Mouse (Mus musculus): Measurements from ENCODE around the gene Plac8. TPM values are rescaled to one million over a fixed set of nuclear protein-coding genes. Genes with fewer than 3 reads are reported as not detected.

Gene Plac8
- total RNA-seq, 2 experiments from 2014 or later = not detected

- no peak for DNase-seq (ENCODE audit: low spot score in 2 of 2)
Measured at GRCm38 (mm10) chr5:100581622-100582434, 9.8 kb upstream of the Plac8 start.

GRCm38 (mm10) chr5:100578863-100579411, 6.9 kb upstream of the Plac8 start:
- no peak for DNase-seq (ENCODE audit: low spot score in 2 of 2)

GRCm38 (mm10) chr5:100574771-100575170, 2.7 kb upstream of the Plac8 start:
- no peak for DNase-seq (ENCODE audit: low spot score in 2 of 2)

- no peak for DNase-seq (ENCODE audit: low spot score in 2 of 2)
Measured at GRCm38 (mm10) chr5:100573256-100573655, 1.2 kb upstream of the Plac8 start.

- DNase-seq (ENCODE audit: low spot score in 2 of 2) = no peak
Measured at GRCm38 (mm10) chr5:100570716-100571115, 1.3 kb downstream of the Plac8 start.

GRCm38 (mm10) chr5:100569997-100570595, 1.9 kb downstream of the Plac8 start:
- DNase-seq (ENCODE audit: low spot score in 2 of 2) = no peak

- DNase-seq (ENCODE audit: low spot score in 2 of 2) = no peak
Measured at GRCm38 (mm10) chr5:100569250-100569934, 2.7 kb downstream of the Plac8 start.

- no peak for DNase-seq (ENCODE audit: low spot score in 2 of 2)
Measured at GRCm38 (mm10) chr5:100568802-100569201, 3.2 kb downstream of the Plac8 start.

- DNase-seq (ENCODE audit: low spot score in 2 of 2) = no peak
Measured at GRCm38 (mm10) chr5:100568177-100568576, 3.9 kb downstream of the Plac8 start.

GRCm38 (mm10) chr5:100567258-100568032, 4.6 kb downstream of the Plac8 start:
- no peak for DNase-seq (ENCODE audit: low spot score in 2 of 2)

- DNase-seq (ENCODE audit: low spot score in 2 of 2) = no peak
Measured at GRCm38 (mm10) chr5:100566798-100567197, 5.2 kb downstream of the Plac8 start.

- DNase-seq (ENCODE audit: low spot score in 2 of 2) = no peak
Measured at GRCm38 (mm10) chr5:100562702-100563101, 9.3 kb downstream of the Plac8 start.

- no peak for DNase-seq (ENCODE audit: low spot score in 2 of 2)
Measured at GRCm38 (mm10) chr5:100559357-100559756, 12.7 kb downstream of the Plac8 start.

- DNase-seq (ENCODE audit: low spot score in 2 of 2) = no peak
Measured at GRCm38 (mm10) chr5:100558783-100559182, 13.3 kb downstream of the Plac8 start.

- DNase-seq (ENCODE audit: low spot score in 2 of 2) = no peak
Measured at GRCm38 (mm10) chr5:100557537-100557936, 14.5 kb downstream of the Plac8 start.

GRCm38 (mm10) chr5:100557019-100557418, 15.0 kb downstream of the Plac8 start:
- no peak for DNase-seq (ENCODE audit: low spot score in 2 of 2)

- DNase-seq (ENCODE audit: low spot score in 2 of 2) = no peak
Measured at GRCm38 (mm10) chr5:100553426-100553825, 18.6 kb downstream of the Plac8 start.

- no peak for DNase-seq (ENCODE audit: low spot score in 2 of 2)
Measured at GRCm38 (mm10) chr5:100551952-100552351, 20.1 kb downstream of the Plac8 start.

- DNase-seq (ENCODE audit: low spot score in 2 of 2) = no peak
Measured at GRCm38 (mm10) chr5:100550151-100550550, 21.9 kb downstream of the Plac8 start.

- DNase-seq (ENCODE audit: low spot score in 2 of 2) = no peak
Measured at GRCm38 (mm10) chr5:100549311-100549710, 22.7 kb downstream of the Plac8 start.

GRCm38 (mm10) chr5:100548236-100548635, 23.8 kb downstream of the Plac8 start:
- DNase-seq (ENCODE audit: low spot score in 2 of 2) = no peak
